Mouse (Mus musculus) layer of hippocampus, adult 9-11 months (tissue): Measurements from ENCODE around the gene Agtr1a.
A peak's percentile ranks its signal among the peaks of the same experiment; 100 is the strongest.

Experiments
- DNase-seq: peaks from one replicate; pipeline ENCODE4 v3.0.0; 2022

Gene Agtr1a

GRCm38 (mm10) chr13:30336148-30336801, at the start of gene Agtr1a:
TSS of gene Agtr1a (plus strand) at chr13:30336441.
- no peak for DNase-seq

GRCm38 (mm10) chr13:30310221-30310620, 26.0 kb upstream of the Agtr1a start:
- no peak for DNase-seq

- no peak for DNase-seq
Observed at GRCm38 (mm10) chr13:30324669-30325346, 11.4 kb upstream of the Agtr1a start.

- no peak for DNase-seq
Observed at GRCm38 (mm10) chr13:30331061-30331460, 5.2 kb upstream of the Agtr1a start.

GRCm38 (mm10) chr13:30331851-30332250, 4.4 kb upstream of the Agtr1a start:
- no peak for DNase-seq

GRCm38 (mm10) chr13:30332581-30332980, 3.7 kb upstream of the Agtr1a start:
- DNase-seq, result no peak

GRCm38 (mm10) chr13:30334667-30335066, 1.6 kb upstream of the Agtr1a start:
- no peak for DNase-seq

GRCm38 (mm10) chr13:30336913-30337312, 672 bp downstream of the Agtr1a start:
- DNase-seq, result no peak

- no peak for DNase-seq
Observed at GRCm38 (mm10) chr13:30337646-30338045, 1.4 kb downstream of the Agtr1a start.

DNA sequence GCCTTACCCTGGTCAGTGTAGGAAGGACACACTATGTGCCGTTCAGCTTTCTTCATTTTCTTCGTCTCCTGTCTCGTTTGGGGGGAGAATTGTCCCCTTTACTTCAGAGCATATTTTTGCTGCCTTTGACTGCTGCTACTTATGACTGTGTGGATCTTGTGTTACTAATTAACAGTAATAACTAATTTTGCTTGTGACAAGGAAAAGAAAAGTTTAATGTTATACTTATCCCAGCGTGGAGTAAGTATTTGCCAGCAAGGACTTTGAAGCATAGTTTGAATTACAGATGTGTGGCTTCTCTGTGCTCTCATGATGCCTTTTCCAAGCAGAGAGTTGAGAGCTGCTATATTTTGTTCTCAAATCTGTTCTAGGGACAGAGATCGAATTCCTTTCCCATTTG, 2.3 kb downstream of the Agtr1a start:
- no peak for DNase-seq

GRCm38 (mm10) chr13:30339927-30340326, 3.7 kb downstream of the Agtr1a start:
- no peak for DNase-seq

GRCm38 (mm10) chr13:30341987-30342898, 6.0 kb downstream of the Agtr1a start:
- DNase-seq, result peak; percentile 28

DNA sequence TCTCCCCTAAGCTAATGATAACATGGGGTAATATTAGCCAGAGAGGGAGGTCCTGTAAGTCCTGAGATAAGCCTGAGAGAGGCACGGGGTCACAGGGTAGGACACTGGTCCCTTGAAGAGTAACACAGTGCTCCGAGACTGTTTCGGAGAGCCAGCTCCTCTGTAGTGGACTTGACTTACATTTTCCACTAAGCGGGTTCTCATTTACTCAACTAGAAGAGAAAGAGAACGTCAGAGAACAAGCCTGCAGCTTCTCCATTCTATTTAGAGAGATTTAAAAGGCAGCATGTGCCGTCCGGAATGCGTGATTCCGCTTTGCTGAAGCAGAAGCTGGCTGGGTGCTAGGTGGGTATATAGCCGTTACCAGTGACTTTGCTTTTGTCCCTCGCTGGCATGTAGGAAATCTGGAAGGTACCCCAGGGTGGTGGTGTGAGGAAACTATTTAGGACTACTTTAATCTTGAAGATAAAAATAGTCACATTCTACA, 9.2 kb downstream of the Agtr1a start:
- DNase-seq, result no peak

GRCm38 (mm10) chr13:30346881-30347280, 10.6 kb downstream of the Agtr1a start:
- no peak for DNase-seq

DNA sequence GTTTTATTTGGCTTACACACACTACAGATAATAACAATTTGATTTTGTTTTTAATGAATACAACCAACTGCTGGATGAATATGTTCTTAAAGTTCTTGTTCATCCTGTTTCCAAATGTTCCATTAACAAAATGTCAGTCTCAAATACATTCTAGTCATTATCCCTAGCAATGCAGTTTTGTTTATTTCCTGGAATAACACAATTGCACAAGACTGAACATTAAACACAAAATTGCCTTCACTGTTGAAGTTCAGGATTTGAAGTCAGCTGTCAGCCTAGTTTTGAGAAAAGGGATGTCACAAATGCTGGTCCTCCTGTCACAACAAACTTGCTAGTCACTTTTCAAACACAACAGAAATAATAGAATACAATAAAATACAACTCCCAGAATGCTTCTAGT, 12.1 kb downstream of the Agtr1a start:
- DNase-seq, result no peak

DNA sequence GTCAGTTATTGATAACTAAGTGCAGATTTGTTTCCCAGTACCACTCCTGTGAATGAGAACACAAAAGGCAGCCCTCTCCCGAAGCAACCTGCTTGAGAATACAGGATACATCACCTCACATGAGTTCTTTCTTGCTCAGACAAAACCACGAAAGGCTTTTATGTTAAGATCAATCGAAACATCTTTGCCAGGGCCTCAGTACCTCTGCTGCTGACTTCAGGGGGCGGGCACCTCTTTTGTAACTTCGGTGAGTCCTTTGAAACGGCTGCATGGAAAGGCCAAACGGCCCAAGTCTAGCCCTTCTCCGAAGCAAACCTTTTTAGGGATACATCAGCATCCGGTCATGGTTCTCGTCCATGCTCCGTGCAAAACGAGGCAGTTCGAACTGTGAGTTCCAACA, 15.7 kb downstream of the Agtr1a start:
- no peak for DNase-seq

DNA sequence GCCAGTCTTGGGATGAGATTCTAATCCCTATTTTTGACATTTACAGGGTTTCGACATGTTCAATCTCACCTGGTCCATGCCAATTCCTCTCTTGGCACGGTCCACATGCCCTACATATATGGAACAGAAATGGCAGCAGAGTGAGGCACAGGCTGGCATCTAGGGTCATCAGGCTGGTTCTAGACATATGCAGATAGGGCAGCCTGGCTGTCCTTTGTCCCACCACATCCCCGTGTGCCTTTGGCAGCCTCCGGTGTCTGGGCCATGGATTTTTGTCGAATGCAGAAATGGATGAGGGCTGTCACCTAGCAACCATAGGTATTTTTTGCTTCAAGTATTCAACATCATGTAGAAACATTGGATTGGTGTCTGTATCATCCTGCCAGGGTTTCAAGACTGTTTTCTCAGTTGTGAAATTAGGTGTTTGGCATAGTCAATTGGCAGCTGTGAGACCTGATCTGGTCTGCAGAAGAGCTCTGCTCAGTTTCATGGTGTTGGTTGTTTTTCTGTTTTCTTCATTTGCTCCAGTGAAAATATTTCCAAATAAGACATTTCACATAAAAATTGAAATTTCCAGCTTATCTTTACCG, 18.8 kb downstream of the Agtr1a start:
- DNase-seq, result no peak

- DNase-seq, result no peak
Observed at GRCm38 (mm10) chr13:30355979-30356378, 19.7 kb downstream of the Agtr1a start.

- no peak for DNase-seq
Observed at GRCm38 (mm10) chr13:30358456-30359168, 22.4 kb downstream of the Agtr1a start.

GRCm38 (mm10) chr13:30359886-30360285, 23.6 kb downstream of the Agtr1a start:
- DNase-seq, result no peak

DNA sequence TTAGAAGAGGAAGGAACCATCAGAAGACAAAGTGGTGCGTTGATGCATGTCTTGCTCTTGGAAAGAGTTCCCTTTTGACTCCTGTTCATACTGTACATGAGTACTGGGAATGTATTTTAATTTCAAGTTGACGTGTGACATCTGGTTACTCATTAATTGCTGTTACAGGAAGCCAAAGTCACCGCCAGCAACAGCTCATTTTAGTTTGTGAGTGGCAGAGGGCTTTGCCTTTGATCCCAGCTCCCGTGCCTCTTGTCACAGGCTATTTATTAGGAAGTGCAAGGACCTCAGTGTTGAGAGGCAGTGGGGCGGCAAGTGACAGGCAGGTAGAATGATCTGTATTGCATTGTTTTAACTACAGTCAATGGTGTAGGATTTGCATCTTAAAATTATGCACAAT, 24.8 kb downstream of the Agtr1a start:
- no peak for DNase-seq

- no peak for DNase-seq
Observed at GRCm38 (mm10) chr13:30362048-30362447, 25.8 kb downstream of the Agtr1a start.
